Mouse (Mus musculus) intestine, embryonic 16.5 days (tissue): ENCODE data around the gene Gm6169. TPM values are rescaled to one million over a fixed set of nuclear protein-coding genes. Genes with fewer than 3 reads are reported as not detected.
A peak's percentile ranks its signal among the peaks of the same experiment; 100 is the strongest.
"Not testable (repeated sequence)": the region's sequence is repeated elsewhere in the genome, so short reads cannot be mapped to it uniquely, and the experiment has no call there.

Experiments
- ATAC-seq: fragments of 200-750 bp; cut with Nextera tagmentation; 2 replicates; pipeline ENCODE4 v1.8.0; 2017; ENCODE audit warnings: moderate TSS enrichment, moderate library complexity
- H3K27ac ChIP-seq: fragments of 300-500 bp; sonication (generic); 2 replicates; pipeline ENCODE4 v1.5.1; 2014; ENCODE audit warnings: mild to moderate bottlenecking, low read length
- H3K27me3 ChIP-seq: fragments of 300-500 bp; sonication (generic); replicated peaks from 2 replicates; pipeline ENCODE4 v1.6.1; 2014; ENCODE audit warnings: low read length, control low read depth, mixed read lengths; ENCODE audit not compliant: control insufficient read depth, insufficient read depth
- H3K36me3 ChIP-seq: fragments of 300-500 bp; sonication (generic); 2 replicates; pipeline ENCODE4 v1.6.1; 2014; ENCODE audit warnings: low read length, control low read depth; ENCODE audit not compliant: control insufficient read depth, insufficient read depth
- H3K4me1 ChIP-seq: fragments of 300-500 bp; sonication (generic); 2 replicates; pipeline ENCODE4 v1.6.1; 2014; ENCODE audit warnings: low read length, control low read depth, mixed read lengths; ENCODE audit not compliant: control insufficient read depth, insufficient read depth
- H3K4me2 ChIP-seq: fragments of 300-500 bp; sonication (generic); 2 replicates; pipeline ENCODE4 v1.6.1; 2014; ENCODE audit warnings: low read depth, low read length, control low read depth
- H3K4me3 ChIP-seq: fragments of 300-500 bp; sonication (generic); 2 replicates; pipeline ENCODE4 v1.5.1; 2014; ENCODE audit warnings: mild to moderate bottlenecking, low read length
- H3K9ac ChIP-seq: fragments of 300-500 bp; sonication (generic); 2 replicates; pipeline ENCODE4 v1.6.1; 2014; ENCODE audit warnings: low read depth, low read length
- H3K9me3 ChIP-seq: fragments of 300-500 bp; sonication (generic); 2 replicates; pipeline ENCODE4 v1.6.1; 2016; ENCODE audit warnings: low read length, control low read depth; ENCODE audit not compliant: control insufficient read depth
- WGBS: fragments of 180-500 bp; shearing (Covaris S2); extraction: QIAGEN DNeasy Blood & Tissue Kit; methylation state at CpG from one replicate; pipeline ENCODE4 v1.1.7; 2014; 5-methylcytosine and 5-hydroxymethylcytosine counted together
- polyA plus RNA-seq: library from polyadenylated mRNA; unstranded; fragments of >200 nt; fragmentation: Nextera tagmentation; extraction: Ambion mirVana; gene quantifications from 2 replicates; pipeline ENCODE4 v1.2.1, GENCODE M21; 2015

The Gm6169 gene
- polyA plus RNA-seq, 1 experiment from 2014 or later, result 3.6 TPM

DNA sequence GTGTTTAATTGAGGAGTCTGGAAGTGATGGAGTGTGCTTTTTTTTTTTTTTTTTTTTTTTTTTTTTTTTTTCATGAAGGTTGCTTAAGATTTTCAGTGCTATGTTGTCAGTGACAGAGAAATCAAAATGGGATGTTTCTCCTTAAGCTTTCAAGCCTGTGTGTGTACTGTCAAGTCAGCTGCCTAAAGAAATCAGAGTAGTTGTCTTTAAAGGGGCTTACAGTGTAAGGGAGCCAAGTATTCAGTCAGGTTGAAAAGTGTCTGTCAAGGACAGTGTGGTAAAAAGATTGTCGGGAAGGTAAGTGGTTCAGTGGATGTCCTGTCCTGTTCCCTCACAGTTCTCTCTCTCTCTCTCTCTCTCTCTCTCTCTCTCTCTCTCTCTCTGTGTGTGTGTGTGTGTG is 25.5 kb downstream of the Gm6169 start:
- 67% methylated on average over 1 of the region's 1 CpGs for WGBS
- no peak overlapping the region for H3K4me3 ChIP-seq

DNA sequence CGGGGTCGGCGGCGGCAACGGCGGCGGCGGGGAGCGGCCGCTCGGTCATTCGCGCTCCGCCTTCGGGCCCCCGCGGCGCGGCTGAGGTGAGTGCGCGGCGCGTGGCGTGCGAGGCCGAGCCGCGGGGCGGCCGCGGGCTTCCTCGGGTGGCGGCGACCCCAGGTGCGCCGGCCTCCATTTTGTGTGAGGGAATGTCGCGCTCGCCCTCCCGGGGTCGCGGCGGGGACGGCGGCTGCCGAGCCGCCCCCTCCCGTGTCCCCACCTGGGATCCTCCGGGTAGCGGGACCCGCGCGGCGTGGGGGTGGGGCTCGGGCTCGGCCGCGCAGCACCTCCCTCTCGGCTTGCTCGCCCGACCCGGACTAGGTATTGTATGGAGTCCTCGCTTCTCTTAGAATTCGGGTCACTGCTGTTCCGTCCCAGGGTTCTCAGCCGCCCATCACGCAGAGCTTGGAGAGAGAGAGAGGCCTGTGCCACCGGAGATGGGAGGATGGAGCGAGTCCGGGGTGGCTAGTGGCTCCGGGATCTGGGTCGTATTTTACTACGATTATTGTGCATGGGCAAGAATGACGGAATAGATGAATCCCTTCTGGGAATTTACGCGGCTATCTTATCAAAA is 27.3 kb downstream of the Gm6169 start:
- Histone ChIP-seq H3K36me3 (no peaks in the 10 kb centered on the region), H3K4me1 (peaks cover 5% of the 10 kb centered on the region), H3K4me2 (peak overlapping the region; percentile 99), H3K9me3 (no peaks in the 10 kb centered on the region), H3K4me3 (peak overlapping the region; percentile 79), H3K27me3 (0 out of 2 replicates have a peak, but pooled peaks cover 5% of the 10 kb centered on the region), H3K27ac (no peak overlapping the region), H3K9ac (peak overlapping the region; percentile 73)
- under 1% methylated on average over 68 of the region's 76 CpGs for WGBS
- ATAC-seq, result peak; percentile 75

More for the DNA sequence above, 25.5 kb downstream of the Gm6169 start:
- H3K4me1 ChIP-seq, result peaks cover 5% of the 10 kb centered on the region
- no peak overlapping the region for H3K9ac ChIP-seq
- 0 out of 2 replicates have a peak, but pooled peaks cover 5% of the 10 kb centered on the region for H3K27me3 ChIP-seq
- ATAC-seq, result no peak
- no peak overlapping the region for H3K27ac ChIP-seq
- H3K9me3 ChIP-seq, result no peaks in the 10 kb centered on the region
- no peak overlapping the region for H3K4me2 ChIP-seq
- no peaks in the 10 kb centered on the region for H3K36me3 ChIP-seq

DNA sequence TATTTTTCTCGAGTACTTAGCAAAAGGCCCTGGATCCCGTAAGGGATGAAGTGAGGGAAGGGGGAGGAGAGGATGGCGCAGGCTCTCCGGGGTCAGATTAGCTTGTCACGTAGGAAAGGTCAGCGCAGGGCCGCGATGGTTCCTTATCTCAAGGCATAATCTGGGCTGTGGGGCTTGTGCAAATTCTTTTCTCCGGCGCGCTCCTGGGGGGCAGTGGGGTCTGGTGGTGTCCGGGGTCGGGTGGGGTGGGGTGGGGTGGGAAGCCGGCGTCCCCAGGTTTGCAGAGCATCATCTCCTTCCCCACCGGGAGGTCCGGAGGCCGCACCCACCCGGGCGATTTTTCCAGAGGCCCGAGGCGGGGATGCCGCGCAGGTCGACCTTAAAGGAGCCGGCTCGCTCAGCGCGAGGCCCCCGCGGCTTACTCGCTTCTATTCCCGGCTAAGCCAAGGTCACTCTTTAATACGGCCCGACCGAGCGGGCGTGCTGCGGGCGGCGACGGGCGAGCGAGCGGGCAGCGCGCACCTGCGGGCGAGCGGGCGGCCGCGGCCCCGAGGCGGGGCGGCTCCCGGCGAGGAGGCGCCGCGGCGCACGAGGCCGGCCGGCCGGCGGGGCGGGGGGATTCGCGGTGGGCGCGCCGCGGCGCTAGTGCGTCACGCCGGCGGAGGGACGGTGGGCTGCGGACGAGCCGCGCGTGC is 28.0 kb downstream of the Gm6169 start:
- Histone ChIP-seq H3K4me3 (peak overlapping the region; percentile 79), H3K4me2 (peak overlapping the region; percentile 99), H3K36me3 (no peaks in the 10 kb centered on the region), H3K27me3 (0 out of 2 replicates have a peak, but pooled peaks cover 5% of the 10 kb centered on the region), H3K9me3 (no peaks in the 10 kb centered on the region), H3K27ac (no peak overlapping the region), H3K4me1 (peaks cover 5% of the 10 kb centered on the region), H3K9ac (peak overlapping the region; percentile 73)
- ATAC-seq, result peak; percentile 79
- WGBS, result 1% methylated on average over 75 of the region's 85 CpGs

DNA sequence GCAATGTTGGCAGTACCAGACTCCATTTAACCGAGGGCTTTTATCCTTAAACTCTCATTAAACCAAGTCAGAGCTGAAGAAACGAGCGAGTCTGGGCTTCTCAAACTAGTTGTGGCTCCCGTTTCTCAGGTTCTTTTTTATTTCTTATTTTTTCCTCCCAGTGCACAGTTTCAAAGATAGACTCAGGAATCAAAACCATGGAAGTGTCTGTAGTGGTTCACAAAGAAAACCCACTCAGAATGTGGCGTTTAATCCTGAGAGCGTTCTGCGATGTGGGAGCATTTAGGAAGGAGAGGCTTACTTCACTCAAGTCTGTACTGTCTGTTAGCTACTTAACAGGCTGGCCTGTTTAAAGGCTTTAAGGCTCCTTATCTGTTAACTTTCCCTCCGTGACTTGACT is 30.9 kb downstream of the Gm6169 start:
- Histone ChIP-seq H3K4me1 (peaks cover 5% of the 10 kb centered on the region), H3K27ac (no peak overlapping the region), H3K9ac (no peak overlapping the region), H3K4me2 (no peak overlapping the region), H3K36me3 (no peaks in the 10 kb centered on the region), H3K4me3 (no peak overlapping the region), H3K27me3 (0 out of 2 replicates have a peak, but pooled peaks cover 5% of the 10 kb centered on the region), H3K9me3 (no peaks in the 10 kb centered on the region)
- 67% methylated on average over 8 of the region's 8 CpGs for WGBS
- no peak for ATAC-seq

DNA sequence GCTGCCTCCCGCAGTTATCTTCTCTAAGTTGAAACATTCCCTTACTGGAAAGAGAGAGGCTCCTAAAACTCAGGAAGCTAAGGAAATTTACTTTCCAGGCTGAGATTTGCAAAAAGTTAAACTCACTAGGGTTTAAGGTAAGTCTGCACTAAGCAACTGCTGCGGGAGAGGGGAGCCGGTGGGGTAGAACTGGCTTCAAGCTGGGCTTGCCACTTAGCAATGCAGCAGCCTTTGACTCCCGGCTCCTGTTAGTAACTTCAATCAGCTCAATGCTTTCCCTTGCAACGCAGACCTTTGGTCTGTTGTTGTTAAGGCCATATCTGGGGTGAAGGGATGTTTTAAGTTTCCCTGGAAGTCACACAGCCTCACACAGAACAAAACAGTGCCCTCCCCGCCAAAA is 31.3 kb downstream of the Gm6169 start:
- 31% methylated on average over 6 of the region's 6 CpGs for WGBS
- H3K4me1 ChIP-seq, result peaks cover 5% of the 10 kb centered on the region
- H3K36me3 ChIP-seq, result no peaks in the 10 kb centered on the region
- no peak overlapping the region for H3K4me2 ChIP-seq
- no peak overlapping the region for H3K4me3 ChIP-seq
- no peaks in the 10 kb centered on the region for H3K9me3 ChIP-seq
- H3K27ac ChIP-seq, result no peak overlapping the region
- no peak for ATAC-seq
- 0 out of 2 replicates have a peak, but pooled peaks cover 5% of the 10 kb centered on the region for H3K27me3 ChIP-seq
- no peak overlapping the region for H3K9ac ChIP-seq

DNA sequence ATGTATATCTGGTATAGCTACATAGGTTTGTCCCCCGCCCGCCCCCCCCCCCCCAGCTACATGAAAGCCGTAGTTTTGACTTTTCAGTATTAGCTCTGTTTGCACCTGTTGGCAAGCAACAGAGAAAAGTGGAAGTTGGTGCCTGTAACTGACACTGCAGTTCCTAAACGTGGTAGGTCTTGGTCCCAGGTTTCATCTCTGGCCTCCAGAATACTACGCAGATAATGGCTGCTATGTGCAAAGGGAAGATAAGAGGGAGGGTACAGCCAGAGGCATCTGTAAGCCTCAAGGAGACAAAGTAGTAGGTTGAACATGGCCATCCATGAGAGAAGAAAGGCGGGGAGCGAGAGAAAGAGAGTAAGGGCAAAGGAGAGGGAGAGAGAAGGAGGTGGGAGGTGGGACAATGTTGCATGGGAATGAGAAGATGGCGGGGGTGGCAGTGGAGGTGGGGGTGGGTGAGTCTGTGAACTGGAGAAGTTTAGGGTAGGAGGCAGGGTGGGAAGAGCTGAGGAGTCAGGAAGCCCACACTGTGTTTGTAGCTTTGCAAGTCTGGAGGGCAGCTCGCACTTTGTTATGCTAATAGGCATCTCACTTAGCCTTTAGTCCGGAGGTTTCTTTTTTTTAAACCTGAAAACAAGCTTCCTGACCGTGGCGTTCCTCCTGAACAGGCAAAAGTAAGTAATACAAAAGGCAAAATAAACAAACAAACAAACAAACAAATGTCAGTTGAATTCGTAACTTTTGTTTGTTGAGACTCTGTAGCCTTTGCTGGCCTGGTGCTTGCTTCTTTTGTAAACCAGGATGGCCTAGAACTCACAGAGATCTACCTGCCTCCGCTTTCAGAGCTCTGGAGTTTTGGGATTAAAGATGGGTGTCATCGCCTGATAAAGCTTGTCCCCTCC is 32.1 kb downstream of the Gm6169 start, which contains the start of gene Fam169a:
Gene Fam169a (plus strand): TSS at position 638 of the 902 bp plus-strand sequence.
- ATAC-seq, result no peak
- no peak within 1 kb of the TSS for H3K9ac ChIP-seq
- no peaks in the 10 kb centered on the region for H3K36me3 ChIP-seq
- H3K9me3 ChIP-seq, result no peaks in the 10 kb centered on the region
- 0 out of 2 replicates have a peak, but pooled peaks cover 1% of the 10 kb centered on the region for H3K27me3 ChIP-seq
- H3K4me3 ChIP-seq, result no peak within 1 kb of the TSS
- no peak within 1 kb of the TSS for H3K27ac ChIP-seq
- 63% methylated on average over 15 of the region's 15 CpGs for WGBS
- no peak within 1 kb of the TSS for H3K4me2 ChIP-seq
- peaks cover 5% of the 10 kb centered on the region for H3K4me1 ChIP-seq

DNA sequence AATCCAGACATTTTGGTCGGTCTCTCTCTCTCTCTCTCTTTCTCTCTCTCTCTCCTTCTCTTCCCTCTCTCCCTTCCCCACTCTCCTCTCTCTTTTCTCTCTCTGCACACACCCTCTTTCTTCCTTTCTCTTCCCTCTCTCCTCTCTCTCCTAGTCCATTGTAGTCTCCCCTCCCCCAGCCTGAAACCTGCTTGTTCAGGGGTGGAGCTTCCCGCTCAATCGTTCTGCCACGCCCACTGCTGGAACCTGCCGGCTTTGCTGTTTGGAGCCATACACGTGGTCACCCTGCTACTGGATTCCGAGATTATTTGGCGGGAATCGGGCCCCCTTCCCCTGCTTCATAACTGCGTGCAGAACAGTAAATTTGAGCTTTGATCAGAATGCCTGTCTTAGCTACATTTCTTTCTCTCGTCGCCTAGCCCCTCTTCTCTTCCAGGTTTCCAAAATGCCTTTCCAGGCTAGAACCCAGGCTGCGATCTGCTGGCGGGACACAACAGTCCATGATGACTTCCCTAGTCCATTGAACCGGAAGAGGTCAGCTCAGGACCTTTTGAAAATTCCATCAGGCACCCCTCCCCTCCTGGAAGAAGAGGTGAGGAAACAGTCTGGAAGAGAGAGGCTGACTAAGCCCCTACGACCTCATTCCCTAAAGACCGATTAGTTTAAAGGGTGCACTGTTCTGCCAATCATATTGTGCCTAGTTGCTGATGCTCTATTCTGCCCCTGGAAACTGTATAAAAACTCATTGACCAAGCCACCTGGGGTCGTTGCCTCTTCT is 34.0 kb downstream of the Gm6169 start:
- H3K27me3 ChIP-seq, H3K9ac ChIP-seq, H3K4me2 ChIP-seq, H3K36me3 ChIP-seq, H3K4me1 ChIP-seq, H3K4me3 ChIP-seq, H3K9me3 ChIP-seq, H3K27ac ChIP-seq: not testable (repeated sequence)
- WGBS, result 45% methylated on average over 18 of the region's 18 CpGs
- ATAC-seq, result peak; percentile 68

DNA sequence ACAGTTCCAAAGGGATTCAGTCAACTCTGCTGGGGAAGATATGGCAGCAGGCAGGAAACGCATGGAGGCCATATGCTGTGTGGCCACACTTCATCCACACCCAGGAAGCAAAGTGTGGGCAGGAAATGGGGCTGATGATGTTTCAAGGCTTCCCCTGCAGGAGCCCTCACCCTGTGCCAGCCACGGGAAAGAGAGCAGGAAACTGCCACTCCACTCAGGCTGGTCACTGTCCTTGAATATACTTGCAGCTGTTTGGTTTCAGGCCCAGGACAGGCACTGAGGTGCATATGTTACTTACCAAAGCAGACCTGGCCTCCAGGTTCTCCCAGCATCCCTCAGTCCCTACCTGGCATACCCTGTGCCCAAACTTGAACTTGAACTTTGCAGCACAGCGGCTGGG is 34.6 kb downstream of the Gm6169 start:
- ATAC-seq, result peak; percentile 47
- no peaks in the 10 kb centered on the region for H3K27me3 ChIP-seq

More for the DNA sequence above, 34.6 kb downstream of the Gm6169 start:
- H3K4me2 ChIP-seq, result no peak overlapping the region
- no peak overlapping the region for H3K27ac ChIP-seq
- H3K36me3 ChIP-seq, result no peaks in the 10 kb centered on the region
- H3K9me3 ChIP-seq, result no peaks in the 10 kb centered on the region
- no peaks in the 10 kb centered on the region for H3K4me1 ChIP-seq
- H3K9ac ChIP-seq, result no peak overlapping the region
- H3K4me3 ChIP-seq, result no peak overlapping the region
- WGBS, result 46% methylated on average over 3 of the region's 3 CpGs
